Comparison of ENCODE assay signal across 9 mouse cellular contexts in genomic region chr10:64039760-64040535, GRCm38 (mm10). TPM values are rescaled to one million over a fixed set of nuclear protein-coding genes. Genes with fewer than 3 reads are reported as not detected.
DNase-seq lines count a peak whose midpoint lies in the region; ATAC-seq and TF ChIP-seq lines count a peak whose summit lies in the region.
"Had no signal": no experiment of that assay in that cellular context is flagged by ENCODE, and none has a peak within 500 bp of the region (broad histone marks: within the 10 kb centered on the region; RNA-seq: fewer than 3 reads in every experiment).

No protein-coding gene starts in this region.

- H3K4me3 ChIP-seq in lung, embryonic 14.5 days (ENCODE audit: low read depth, low read length) = no peak overlapping the region
- H3K4me3 ChIP-seq in embryonic facial prominence, embryonic 10.5 days = no peak overlapping the region
- no peak overlapping the region for H3K4me3 ChIP-seq in heart, embryonic 15.5 days

- H3K9me3 ChIP-seq in lung, embryonic 14.5 days (ENCODE audit: low read depth, low read length) = no peaks in the 10 kb centered on the region
- H3K9me3 ChIP-seq in embryonic facial prominence, embryonic 10.5 days = no peaks in the 10 kb centered on the region
- H3K9me3 ChIP-seq in heart, embryonic 15.5 days (replicated peaks) = no peaks in the 10 kb centered on the region

- no peak overlapping the region for H3K9ac ChIP-seq in lung, embryonic 14.5 days
- no peak overlapping the region for H3K9ac ChIP-seq in heart, embryonic 15.5 days

- peak; percentile 36 for DNase-seq in lung, embryonic 14.5 days
- no peak for DNase-seq in lung, adult 18-20 months
- DNase-seq in embryonic facial prominence, embryonic 10.5 days (ENCODE audit: low spot score) = peak; percentile 17
- peak; percentile 10 for DNase-seq in lung, postnatal 14 days
- DNase-seq in adrenal gland, adult (ENCODE audit: inconsistent age in 2 of 2, low spot score in 1 of 2) = no peak
- no peak for DNase-seq in urinary bladder, postnatal 36 days (ENCODE audit: low spot score in 2 of 2)
- DNase-seq in ovary, postnatal 10 days (ENCODE audit: low spot score) = no peak

- no peaks in the 10 kb centered on the region for H3K4me1 ChIP-seq in lung, embryonic 14.5 days (ENCODE audit: insufficient read depth)
- no peaks in the 10 kb centered on the region for H3K4me1 ChIP-seq in embryonic facial prominence, embryonic 10.5 days
- peaks cover 14% of the 10 kb centered on the region for H3K4me1 ChIP-seq in heart, embryonic 15.5 days (replicated peaks)

- ATAC-seq in lung, embryonic 14.5 days (ENCODE audit: insufficient read depth) = 0 out of 2 replicates have a peak, but pooled peaks have one; percentile 70
- ATAC-seq in heart, embryonic 15.5 days (replicated peaks; ENCODE audit: insufficient number of reproducible peaks, insufficient read depth, low FRiP score, low read depth) = 0 out of 2 replicates have a peak, but pooled peaks have one; percentile 53

- no peaks in the 10 kb centered on the region for H3K27me3 ChIP-seq in lung, embryonic 14.5 days (ENCODE audit: insufficient read depth, low read length)
- H3K27me3 ChIP-seq in embryonic facial prominence, embryonic 10.5 days (replicated peaks; ENCODE audit: low read depth, poor library complexity, severe bottlenecking) = no peaks in the 10 kb centered on the region
- H3K27me3 ChIP-seq in heart, embryonic 15.5 days = no peaks in the 10 kb centered on the region

- WGBS in lung, embryonic 14.5 days = 72% methylated on average over 17 of the region's 17 CpGs
- WGBS in embryonic facial prominence, embryonic 10.5 days = 72% methylated on average over 17 of the region's 17 CpGs
- WGBS in heart, embryonic 15.5 days = 63% methylated on average over 17 of the region's 17 CpGs

- H3K36me3 ChIP-seq in lung, embryonic 14.5 days (ENCODE audit: insufficient read depth) = no peaks in the 10 kb centered on the region
- H3K36me3 ChIP-seq in embryonic facial prominence, embryonic 10.5 days (replicated peaks) = no peaks in the 10 kb centered on the region
- no peaks in the 10 kb centered on the region for H3K36me3 ChIP-seq in heart, embryonic 15.5 days

- no peak overlapping the region for H3K27ac ChIP-seq in lung, embryonic 14.5 days (ENCODE audit: low read depth)
- H3K27ac ChIP-seq in embryonic facial prominence, embryonic 10.5 days (replicated peaks) = no peak overlapping the region
- H3K27ac ChIP-seq in heart, embryonic 15.5 days = no peak overlapping the region
- H3K27ac ChIP-seq: macrophage had no signal

- TF ChIP-seq CTCF in lung, embryonic 14.5 days (IDR thresholded peaks at IDR 0.05; ENCODE audit: low read depth) = no peak

- no peak overlapping the region for H3K4me2 ChIP-seq in lung, embryonic 14.5 days
- no peak overlapping the region for H3K4me2 ChIP-seq in heart, embryonic 15.5 days

RNA-seq across cellular contexts. Expression of gene Lrrtm3, which starts 50.1 kb away (rescaled TPM):
- polyA plus RNA-seq in lung, embryonic 14.5 days (2014; fragmentation: Nextera tagmentation; extraction: Ambion mirVana) = 2.6 and 3.3 TPM in 2 replicates
- 0.62 and 0.88 TPM in 2 replicates for polyA plus RNA-seq in embryonic facial prominence, embryonic 10.5 days (2016; fragmentation: Nextera tagmentation; extraction: Ambion mirVana)
- polyA plus RNA-seq in heart, embryonic 15.5 days (2015; fragmentation: Nextera tagmentation; extraction: Ambion mirVana) = 1.5 TPM in 2 replicates
- polyA plus RNA-seq: macrophage had no signal

Comparison
In these comparisons a context has a peak if more than half of its experiments do, and no peak if none do; other contexts are left out.
1. DNase-seq: peak in lung, embryonic 14.5 days (single experiment), embryonic facial prominence, embryonic 10.5 days (single experiment) and lung, postnatal 14 days (single experiment); none in lung, adult 18-20 months (0 of 2), adrenal gland, adult (0 of 2), urinary bladder, postnatal 36 days (0 of 2) and ovary, postnatal 10 days (single experiment).